Mouse (Mus musculus): Measurements from ENCODE around the gene Higd1a.

Higd1a gene

DNA sequence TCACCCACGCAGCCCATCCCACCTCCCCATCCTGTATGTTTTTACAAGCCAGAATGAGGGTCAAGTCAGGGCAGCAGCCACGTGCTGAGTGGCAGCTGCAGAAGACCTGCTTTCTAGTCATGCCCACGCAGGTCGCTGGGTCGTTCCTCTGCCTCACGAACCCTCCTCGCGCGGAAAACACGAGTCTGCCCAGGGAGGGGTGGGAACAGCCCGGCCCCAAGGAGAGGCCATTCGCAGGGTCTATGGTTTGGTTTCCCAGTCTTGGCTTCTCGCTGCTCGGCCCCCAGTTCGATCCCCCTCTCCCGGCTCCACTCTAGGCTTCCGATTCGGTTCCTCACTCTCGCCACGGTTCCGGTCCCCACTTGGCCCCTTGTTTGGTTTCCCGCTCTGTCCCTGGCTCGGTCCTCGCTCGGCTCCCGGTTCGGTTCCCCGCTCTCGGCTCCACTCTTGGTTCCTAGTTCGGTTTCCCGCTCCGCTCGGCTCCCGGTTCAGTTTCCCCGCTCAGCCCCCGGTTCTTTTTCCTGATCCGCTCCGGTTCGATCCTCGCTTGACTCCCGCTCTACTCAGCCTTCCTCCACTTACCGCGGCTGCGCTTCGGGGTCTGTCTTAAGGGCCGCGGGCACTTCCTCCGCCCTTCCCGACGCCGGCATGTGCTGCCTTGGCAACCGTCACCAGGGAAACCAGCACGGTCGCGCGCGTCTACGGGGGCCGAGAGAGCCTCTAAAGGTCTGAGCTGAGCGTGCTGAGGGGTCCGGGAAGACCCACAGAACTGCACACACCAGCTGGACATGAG, 19.1 kb downstream of the Higd1a start, which contains the start of gene Ccdc13:
Gene Ccdc13 (minus strand): TSS at position 633 of the 793 bp plus-strand sequence.
- DNase-seq (ENCODE audit: low spot score in 2 of 2): peak in 1 of 2 experiments; percentile 78

DNA sequence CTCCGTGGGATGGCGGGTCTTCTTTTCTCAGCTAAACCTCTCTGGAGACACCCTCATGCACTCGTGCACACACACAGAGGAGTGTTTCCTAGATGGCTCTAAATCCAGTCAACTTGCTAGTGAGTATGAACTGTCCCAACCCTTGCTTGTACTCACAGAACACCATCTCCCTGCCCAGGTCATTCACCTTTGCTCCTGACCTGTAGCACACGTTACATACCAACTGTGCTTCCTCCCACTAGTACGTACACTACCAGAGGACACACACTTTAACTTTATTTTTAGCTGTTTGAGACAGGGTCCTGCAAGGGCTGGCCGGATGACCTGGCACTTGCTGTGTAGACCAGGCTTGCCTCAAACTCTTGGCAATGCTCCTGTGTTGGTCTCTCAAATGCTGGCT, 20.2 kb downstream of the Higd1a start:
- no peak for DNase-seq (ENCODE audit: low spot score in 2 of 2)

DNA sequence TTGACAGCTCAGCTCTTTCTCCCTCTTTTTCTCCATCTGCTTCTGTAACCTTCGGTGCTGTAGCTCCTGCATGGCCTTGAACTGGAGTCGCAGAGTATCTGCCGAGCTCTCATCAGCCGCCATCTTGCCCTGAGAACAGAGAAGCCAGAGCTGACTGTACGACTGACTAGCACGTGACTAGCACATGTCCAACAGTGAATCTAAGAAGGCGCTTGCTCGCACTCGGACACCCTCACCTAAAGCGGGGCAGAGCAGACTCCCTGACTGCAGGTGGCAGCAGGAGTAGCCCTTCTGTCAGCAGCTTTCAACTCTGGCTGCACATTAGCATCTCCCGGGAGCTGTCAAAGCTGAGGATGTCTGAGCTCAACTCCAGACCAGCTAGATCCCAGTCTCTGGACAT, 24.3 kb downstream of the Higd1a start:
- DNase-seq (ENCODE audit: low spot score in 2 of 2): no peak

DNA sequence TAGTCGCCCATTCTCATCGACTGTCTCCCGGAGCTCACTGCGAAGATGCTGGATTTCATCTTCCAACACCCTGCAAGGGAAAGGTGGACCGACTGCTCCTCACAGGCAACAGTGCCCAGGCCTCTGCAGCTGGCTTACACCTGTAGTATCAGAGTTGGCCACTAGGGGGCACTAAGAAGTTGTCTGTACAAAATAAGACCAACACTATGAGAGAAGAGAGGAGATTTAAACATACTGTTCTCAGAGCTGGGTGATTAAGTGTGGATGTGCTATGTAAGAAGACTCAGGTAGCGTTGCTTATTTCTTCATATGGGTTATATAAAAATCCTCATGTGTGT, 27.2 kb downstream of the Higd1a start:
- peak; percentile 75 to 85 for DNase-seq (ENCODE audit: low spot score in 2 of 2)

DNA sequence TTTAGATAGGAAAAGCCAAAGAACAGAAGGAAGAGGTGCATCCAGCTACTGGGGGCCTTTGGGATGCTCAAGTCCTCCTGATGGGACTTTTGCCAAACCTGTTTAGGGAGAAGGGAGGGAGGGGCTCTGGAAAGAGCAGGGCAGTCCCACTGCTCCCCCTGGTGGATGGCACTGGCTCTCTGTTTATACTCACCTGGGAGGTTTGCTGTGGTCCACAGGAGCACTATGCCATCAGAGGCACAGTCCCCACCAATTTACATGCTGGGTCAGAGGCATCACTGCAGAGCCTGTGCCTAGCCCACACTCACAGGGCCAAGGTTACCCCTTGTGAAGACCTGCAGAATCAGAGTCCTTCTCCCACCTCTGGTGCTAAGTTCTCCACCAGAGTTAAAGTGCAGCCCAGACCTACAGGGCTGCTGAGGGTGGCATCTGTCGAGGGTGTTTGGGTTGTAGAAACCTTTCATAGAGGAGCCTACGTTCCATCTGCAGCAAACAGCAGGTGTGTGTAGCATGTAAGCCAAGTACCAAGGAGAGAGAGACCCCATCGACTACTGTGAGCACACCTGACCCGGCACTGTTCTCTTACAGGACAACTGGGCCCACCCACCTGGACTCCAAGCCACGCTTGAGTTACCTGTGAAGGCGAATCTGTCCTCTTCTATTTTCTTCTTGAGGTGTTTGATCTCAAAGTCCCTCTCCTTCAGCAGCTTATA, 27.8 kb downstream of the Higd1a start:
- peak; percentile 18 to 54 for DNase-seq (ENCODE audit: low spot score in 2 of 2)

DNA sequence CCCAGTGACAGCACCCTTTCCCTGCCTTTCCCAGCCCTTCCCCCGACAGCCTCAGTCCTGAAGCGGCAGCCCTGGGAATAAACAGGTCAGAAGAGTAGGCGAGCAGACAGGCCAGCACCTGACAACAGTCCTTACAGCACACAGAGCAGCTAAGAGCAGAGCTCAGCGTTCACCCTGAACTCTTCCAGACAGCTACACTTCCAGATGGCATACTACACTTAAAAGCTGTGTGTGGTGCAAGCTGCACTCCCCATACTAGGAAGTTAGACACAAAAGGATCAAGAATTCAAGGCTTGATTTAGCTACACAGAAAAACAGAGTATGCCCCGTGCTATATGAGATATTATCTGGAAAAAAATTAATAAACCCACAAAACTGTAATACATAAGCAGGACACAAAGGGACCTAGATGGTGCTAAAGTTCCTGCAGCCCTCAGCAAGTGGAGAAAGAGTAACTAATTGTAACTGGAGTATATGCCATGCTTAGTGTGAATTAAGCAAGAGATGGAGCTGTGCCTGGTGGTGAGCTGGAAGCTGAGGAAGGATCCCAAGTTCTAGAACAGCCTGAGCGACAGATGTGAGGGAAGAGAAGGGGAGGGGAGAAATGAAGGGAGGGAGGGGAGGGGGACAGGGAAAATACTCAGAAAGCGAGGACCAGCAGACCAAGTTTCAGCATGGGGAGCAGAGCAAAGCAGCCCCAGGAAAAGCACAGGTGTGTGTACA, 28.7 kb downstream of the Higd1a start:
- no peak for DNase-seq (ENCODE audit: low spot score in 2 of 2)

DNA sequence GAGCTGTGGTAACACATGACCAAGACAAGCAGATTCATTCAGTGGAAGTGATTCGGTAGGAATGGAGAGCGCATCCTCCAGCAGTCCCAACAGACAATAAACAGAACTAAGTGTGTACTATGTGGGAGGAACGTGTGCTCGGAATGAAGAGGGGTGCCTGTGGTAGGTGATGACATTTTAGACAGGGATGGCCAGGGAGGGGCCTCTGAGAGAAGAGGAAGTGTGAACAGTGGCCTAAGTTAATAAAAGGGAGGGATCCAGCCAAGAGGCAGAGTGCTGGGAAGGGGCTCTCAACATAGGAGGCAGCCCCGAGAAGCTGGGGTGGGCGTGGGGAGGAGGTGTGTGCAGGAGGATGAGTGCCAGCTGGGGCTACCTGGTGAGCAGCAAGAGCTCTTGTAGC, 29.8 kb downstream of the Higd1a start:
- DNase-seq (ENCODE audit: low spot score in 2 of 2): no peak

DNA sequence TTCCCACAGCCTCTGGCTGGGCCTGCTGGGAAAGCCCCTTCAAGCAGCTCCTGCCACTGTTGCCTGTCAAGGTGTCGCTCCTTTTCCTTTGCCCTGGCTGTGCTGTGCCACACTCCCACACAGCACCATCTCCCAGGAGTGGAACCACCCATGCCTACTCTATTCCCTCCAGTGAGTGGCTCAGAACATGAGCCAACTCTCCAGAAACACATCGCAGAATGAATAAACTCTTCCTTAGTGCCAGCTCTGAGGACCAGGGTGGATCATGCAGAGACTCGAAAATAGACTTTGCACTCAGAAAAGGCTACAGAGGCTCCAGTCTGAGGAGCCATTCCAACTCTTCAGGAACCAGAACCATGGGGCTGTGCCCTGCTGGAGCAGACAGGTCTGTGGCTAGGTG, 31.8 kb downstream of the Higd1a start:
- no peak for DNase-seq (ENCODE audit: low spot score in 2 of 2)

DNA sequence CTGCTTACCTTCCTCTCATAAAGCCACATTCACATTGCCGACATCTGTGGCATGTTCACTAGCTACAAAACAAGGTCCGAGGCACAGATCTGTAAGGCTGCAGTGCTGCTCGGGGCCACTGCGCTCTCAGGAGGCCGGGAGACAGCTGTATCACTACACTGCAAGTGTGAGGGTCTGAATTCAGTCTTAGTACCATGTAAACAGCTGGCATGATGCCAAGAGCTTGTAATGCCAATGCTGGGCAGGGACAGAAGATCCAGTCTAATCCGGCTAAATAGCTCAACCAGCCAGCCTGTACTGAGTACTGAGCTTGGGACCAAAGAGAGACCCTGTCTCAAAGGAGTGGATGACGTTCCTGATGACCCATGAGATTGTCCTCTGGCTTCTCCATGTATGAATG, 34.2 kb downstream of the Higd1a start:
- no peak for DNase-seq (ENCODE audit: low spot score in 2 of 2)

DNA sequence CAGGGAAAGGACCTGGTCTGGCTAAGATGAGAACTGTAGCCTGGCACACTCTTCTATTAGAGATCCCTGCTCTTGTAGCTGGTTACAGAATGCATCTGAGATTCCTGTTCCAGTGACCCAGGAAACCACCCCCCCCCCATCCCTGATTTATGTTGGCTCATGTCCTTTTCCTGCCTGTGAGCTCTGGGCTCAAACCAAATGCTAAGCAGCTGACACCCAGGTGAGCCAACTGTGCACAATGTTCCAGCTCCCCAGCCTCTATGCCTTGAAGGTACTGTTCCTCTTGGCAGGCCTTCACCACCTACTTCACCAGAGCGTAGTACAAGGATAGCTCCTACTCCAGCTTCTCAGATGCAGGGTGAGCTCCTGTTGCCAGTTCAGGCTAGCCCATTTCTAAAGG, 35.1 kb downstream of the Higd1a start:
- no peak for DNase-seq (ENCODE audit: low spot score in 2 of 2)

DNA sequence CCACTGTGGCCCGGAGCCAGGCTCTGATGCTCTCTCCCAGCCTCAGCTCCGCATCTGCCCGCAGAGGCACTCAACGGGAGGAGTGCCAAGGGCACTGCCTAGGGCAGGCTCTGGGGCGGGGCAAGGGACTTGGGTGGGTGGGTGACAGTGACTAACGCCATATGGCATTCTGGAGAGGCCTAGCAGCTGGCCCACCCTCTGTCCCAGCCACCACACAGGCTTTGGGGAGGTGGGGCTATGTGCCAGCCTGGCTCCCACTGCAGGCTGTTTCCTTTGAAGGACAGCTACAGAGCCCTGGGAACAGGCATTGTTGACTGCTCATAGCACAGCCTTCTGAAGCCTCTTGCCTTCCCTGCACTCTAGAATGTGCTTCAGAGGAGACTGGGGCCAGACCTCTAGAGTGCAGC, 35.6 kb downstream of the Higd1a start:
- DNase-seq (ENCODE audit: low spot score in 2 of 2): no peak

DNA sequence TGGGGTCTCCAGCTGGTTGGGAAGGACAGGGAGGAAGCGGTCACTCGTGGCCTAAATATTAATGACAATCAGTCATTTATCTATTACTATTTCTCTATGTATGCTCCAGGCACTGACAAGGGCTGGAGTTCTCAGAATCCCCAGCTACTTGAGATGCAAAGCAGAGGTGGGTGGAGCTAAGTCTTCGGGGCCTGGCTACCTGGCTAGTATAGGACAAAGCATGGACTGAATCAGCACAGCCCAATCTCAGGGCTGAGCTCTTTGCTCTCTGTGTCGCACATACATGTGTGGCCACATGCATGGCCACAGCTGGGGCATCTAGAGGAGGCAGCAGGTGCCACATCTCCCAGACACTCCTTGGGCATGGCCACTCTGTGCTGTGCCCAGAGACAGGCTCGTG, 37.4 kb downstream of the Higd1a start:
- DNase-seq (ENCODE audit: low spot score in 2 of 2): no peak

DNA sequence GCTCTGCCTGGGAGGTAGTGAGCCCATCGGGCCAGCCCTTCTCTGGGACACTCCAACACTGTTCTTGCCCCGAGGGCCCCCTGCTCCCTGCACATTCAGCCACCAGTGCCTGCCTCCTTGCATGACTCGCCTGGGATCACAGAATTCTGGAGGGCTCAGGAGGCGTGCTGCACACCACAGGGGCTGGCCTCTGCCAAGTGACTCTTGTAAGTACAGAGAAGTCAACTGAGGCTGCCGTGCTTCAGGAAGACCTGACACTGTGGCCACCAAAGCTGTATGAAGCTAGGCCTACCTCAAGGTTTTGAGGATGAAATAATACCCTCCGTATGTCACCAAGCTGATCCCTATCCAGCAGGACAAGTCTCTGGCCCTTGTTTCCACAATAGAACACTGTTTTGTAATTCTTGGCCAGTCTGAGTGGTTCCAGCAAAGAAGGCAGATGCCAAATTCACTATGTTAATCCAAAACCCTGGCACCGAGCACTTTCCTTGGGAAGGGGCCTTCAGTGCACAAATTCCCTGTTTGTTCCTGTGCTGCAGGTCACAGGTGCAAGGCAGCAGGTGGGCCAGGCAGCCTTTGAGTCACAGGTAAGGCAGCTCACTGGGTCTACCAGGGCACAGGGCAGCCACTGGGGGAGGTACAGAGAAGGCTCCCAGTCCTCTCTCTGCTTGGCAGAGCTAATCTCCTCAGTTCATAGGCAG, 38.2 kb downstream of the Higd1a start:
- no peak for DNase-seq (ENCODE audit: low spot score in 2 of 2)

DNA sequence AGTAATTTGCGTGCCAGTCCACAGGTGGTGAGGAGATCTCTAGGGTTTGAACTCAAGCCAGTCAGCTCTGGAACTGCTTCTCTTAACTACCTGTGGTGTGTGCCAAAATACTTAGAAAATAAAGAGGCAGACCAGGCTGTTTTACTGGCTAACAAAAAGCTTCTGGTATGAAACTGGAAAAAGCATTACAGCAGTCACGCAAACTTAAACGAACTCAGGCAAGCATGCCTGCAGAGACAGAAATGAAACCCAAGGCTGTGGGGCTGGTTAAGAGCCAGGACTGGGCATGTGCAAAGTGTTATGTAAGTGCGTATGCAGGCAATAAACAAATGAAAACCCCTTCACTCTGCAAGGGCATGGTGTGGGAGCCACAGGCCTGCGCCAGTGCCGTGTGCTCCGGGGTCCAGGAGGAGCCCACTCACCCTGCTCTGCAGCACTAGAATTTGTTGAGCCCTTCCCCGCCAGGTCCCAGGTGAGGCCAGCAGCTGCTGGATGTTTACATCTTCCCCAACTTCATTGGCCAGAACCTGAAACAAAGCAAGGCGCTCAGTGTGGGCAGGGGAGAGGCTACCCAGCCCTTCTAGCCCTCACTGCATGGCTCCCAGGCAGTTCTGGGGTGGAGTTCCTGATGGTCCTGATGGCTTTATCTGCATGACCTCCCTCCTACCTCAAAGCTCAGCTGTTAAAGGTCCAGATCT, 38.9 kb downstream of the Higd1a start:
- no peak for DNase-seq (ENCODE audit: low spot score in 2 of 2)

DNA sequence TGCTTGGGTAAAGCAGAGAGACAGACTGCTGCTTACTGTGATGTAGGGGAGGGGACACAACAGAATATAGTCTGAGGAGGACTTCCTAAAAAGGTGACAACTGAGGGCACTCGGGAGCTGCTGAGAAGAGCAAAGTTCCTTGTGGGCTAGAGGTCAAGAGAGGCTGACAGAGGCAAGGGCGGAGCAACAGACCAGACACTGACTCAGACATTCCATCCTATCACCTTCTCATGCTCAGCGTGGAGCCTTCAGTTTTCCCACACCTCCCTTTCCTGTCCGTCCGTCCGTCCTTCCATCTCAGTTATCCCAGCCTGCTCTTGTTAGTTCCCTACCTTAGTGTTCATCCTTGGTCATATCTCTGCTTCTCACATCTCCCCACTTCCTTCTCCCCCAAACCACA, 43.0 kb downstream of the Higd1a start:
- no peak for DNase-seq (ENCODE audit: low spot score in 2 of 2)

DNA sequence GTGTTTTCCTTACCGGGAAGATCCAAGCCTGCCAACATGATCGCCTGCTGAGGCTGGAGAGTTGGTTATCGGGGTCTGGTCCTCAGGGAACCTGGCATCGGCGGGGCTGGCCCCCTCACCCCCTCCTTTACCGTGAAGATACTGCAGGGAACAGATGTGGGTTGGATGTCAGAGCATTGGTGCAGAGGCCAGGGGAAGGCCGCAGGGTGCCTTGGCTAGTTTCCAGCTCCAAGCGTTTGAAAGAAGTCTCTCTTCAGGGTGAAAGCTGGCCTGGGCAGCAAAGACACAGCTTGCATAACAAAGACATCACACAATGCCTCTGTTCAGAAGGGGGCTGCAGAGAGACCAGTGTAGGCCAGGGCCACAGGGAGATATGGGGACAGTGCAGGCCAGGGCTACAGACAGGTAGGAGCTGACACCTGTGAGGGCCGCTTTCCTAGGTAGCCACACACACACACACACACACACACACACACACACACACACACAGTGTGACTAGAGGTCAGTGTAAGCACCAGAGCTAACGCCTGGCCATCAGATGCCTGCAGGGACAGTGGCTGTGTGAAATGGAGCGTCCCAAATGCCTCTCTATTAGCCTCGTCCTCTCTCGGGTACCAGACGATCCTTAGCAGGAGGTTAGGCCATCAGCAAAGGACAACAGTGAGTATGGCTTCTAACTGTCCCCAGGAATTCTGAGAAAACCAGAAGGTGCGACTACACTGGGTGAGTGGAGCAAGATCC, 47.9 kb downstream of the Higd1a start:
- DNase-seq (ENCODE audit: low spot score in 2 of 2): no peak

DNA sequence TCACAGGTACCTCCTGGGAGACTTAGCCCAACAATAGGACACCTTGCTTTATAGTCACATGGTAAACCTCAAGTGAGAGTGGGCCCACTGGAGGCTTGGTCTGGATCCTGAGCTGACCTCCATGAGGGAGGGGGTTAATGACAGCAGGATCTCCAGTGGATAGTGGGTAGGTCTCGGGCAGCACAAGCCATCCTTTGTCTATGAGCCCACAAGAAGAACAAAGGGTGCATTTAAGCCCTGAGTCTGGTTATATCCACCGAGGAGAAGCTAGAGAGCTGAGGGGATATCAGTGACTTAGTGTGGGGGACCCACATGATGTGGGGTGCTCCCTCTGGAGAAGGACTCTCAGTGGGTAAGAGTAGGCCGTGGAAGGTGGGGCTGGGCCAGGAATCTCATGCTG, 49.7 kb downstream of the Higd1a start:
- no peak for DNase-seq (ENCODE audit: low spot score in 2 of 2)

DNA sequence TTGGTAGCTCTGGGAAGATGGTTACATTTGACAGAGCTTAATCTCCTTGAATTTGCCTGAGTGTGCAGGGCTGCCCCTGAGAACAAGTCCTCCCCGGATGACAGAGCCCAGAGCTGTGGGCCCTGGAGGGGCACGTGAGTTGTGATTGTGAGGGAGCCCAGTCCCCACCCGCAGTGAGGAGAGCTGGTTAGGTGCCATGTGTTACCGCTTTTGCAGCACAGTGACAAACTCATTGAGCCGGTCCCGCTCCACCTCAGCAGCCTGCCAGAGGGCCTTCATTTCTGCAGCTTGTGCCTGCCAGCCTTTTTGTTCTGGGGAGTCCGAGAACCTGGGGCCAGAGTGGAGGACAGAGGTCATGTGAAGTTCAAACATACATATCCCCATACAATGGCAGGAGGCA, 50.2 kb downstream of the Higd1a start:
- no peak for DNase-seq (ENCODE audit: low spot score in 2 of 2)

DNA sequence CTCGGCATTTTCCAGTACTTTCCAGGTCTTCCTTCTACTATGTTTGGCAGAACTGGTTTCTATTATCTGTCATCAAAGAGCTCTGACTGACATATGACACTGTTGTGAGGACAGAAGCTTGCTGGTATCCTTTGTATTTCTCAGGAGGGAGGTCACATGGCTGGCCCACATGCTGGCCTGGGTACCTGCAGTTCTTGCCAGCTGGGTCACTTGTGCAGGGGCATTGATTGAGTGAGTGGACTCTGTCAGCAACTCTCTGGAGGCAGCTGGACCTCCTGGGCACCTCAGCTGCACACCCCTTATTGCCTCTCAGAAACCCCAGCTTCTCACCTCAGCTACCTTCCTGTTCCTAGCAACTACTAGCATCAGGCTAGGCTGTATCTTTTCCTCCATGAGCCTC, 50.6 kb downstream of the Higd1a start:
- no peak for DNase-seq (ENCODE audit: low spot score in 2 of 2)

DNA sequence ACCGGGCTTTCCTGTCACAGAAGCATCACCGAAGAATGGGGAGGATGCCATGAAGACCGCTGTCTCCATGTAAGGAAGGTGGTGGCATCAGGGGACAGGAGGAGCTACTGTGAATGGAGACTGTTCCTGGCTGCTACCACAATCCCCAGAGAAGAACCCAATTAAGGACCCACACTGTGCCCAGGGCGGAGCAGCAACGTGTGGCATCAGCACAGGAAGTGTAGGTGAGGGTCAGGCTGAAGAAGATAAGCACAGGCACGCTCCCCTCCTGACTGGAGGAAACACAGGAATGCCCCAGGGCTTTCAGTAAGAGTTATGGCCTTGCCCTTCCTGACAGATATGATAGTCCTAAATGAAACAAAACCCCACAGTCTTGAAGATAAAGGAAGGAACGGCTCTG, 55.4 kb downstream of the Higd1a start:
- no peak for DNase-seq (ENCODE audit: low spot score in 2 of 2)
